Mouse (Mus musculus) limb, embryonic 13.5 days (tissue): Measurements from ENCODE around the gene 1700001C19Rik. TPM values are rescaled to one million over a fixed set of nuclear protein-coding genes. Genes with fewer than 3 reads are reported as not detected.

Source experiments
- ATAC-seq: fragments of 200-750 bp; cut with Nextera tagmentation; 2 replicates; pipeline ENCODE4 v1.8.0; 2017; ENCODE audit warnings: low read depth, moderate number of reproducible peaks, moderate TSS enrichment; ENCODE audit not compliant: low FRiP score
- H3K27ac ChIP-seq: fragments of 300-500 bp; sonication (generic); 2 replicates; pipeline ENCODE4 v1.5.1; 2015; ENCODE audit warnings: inconsistent platforms, mild to moderate bottlenecking, moderate library complexity
- H3K27me3 ChIP-seq: fragments of 300-500 bp; sonication (generic); 2 replicates; pipeline ENCODE4 v1.6.1; 2015; ENCODE audit warnings: mild to moderate bottlenecking, inconsistent platforms
- H3K36me3 ChIP-seq: fragments of 300-500 bp; sonication (generic); 2 replicates; pipeline ENCODE4 v1.6.1; 2015; ENCODE audit warnings: inconsistent platforms, mild to moderate bottlenecking, moderate library complexity
- H3K4me1 ChIP-seq: fragments of 300-500 bp; sonication (generic); 2 replicates; pipeline ENCODE4 v1.6.1; 2015; ENCODE audit warnings: inconsistent platforms
- H3K4me2 ChIP-seq: fragments of 300-500 bp; sonication (generic); replicated peaks from 2 replicates; pipeline ENCODE4 v1.6.1; 2015; ENCODE audit warnings: inconsistent platforms, mild to moderate bottlenecking, moderate library complexity
- H3K4me3 ChIP-seq: fragments of 300-500 bp; sonication (generic); 2 replicates; pipeline ENCODE4 v1.5.1; 2015; ENCODE audit warnings: moderate library complexity, mild to moderate bottlenecking, inconsistent platforms
- H3K9ac ChIP-seq: fragments of 300-500 bp; sonication (generic); 2 replicates; pipeline ENCODE4 v1.6.1; 2015; ENCODE audit warnings: mild to moderate bottlenecking, inconsistent platforms
- H3K9me3 ChIP-seq: fragments of 300-500 bp; sonication (generic); 2 replicates; pipeline ENCODE4 v1.6.1; 2016; ENCODE audit warnings: inconsistent platforms
- WGBS: fragments of 180-500 bp; shearing (Covaris S2); methylation state at CpG from one replicate; pipeline ENCODE4 v1.1.7; 2015; 5-methylcytosine and 5-hydroxymethylcytosine counted together
- polyA plus RNA-seq: library from polyadenylated mRNA; unstranded; fragments of >200 nt; fragmentation: Nextera tagmentation; extraction: Ambion mirVana; gene quantifications from 2 replicates; pipeline ENCODE4 v1.2.1, GENCODE M21; 2015

Gene 1700001C19Rik
- polyA plus RNA-seq, 1 experiment from 2014 or later = 0.24 TPM

GRCm38 (mm10) chr17:47444113-47444512, 6.9 kb upstream of the 1700001C19Rik start:
- Histone ChIP-seq H3K36me3 (no peaks in the 10 kb centered on the region), H3K9ac (0 out of 2 replicates have a peak overlapping the region, but pooled peaks have one; percentile 13), H3K4me1 (peaks cover 19% of the 10 kb centered on the region), H3K4me2 (no peak overlapping the region), H3K4me3 (no peak overlapping the region), H3K27me3 (peaks cover 16% of the 10 kb centered on the region), H3K27ac (no peak overlapping the region), H3K9me3 (no peaks in the 10 kb centered on the region)
- 79% methylated on average over 6 of the region's 6 CpGs for WGBS
- ATAC-seq = no peak

- WGBS = 73% methylated on average over 3 of the region's 3 CpGs
- no peak overlapping the region for H3K4me3 ChIP-seq
- H3K4me2 ChIP-seq = no peak overlapping the region
- no peak for ATAC-seq
- peaks cover 35% of the 10 kb centered on the region for H3K27me3 ChIP-seq
- H3K36me3 ChIP-seq = no peaks in the 10 kb centered on the region
- H3K9me3 ChIP-seq = no peaks in the 10 kb centered on the region
- H3K9ac ChIP-seq = no peak overlapping the region
- H3K27ac ChIP-seq = no peak overlapping the region
- H3K4me1 ChIP-seq = peaks cover 9% of the 10 kb centered on the region
Observed at GRCm38 (mm10) chr17:47442271-47442670, 5.1 kb upstream of the 1700001C19Rik start.

GRCm38 (mm10) chr17:47441296-47442051, 4.3 kb upstream of the 1700001C19Rik start:
- Histone ChIP-seq H3K36me3 (no peaks in the 10 kb centered on the region), H3K9me3 (no peaks in the 10 kb centered on the region), H3K27ac (no peak overlapping the region), H3K27me3 (peaks cover 43% of the 10 kb centered on the region), H3K4me2 (no peak overlapping the region), H3K9ac (no peak overlapping the region; the same call in 1 of the 2 replicates), H3K4me3 (no peak overlapping the region), H3K4me1 (peaks cover 14% of the 10 kb centered on the region)
- no peak for ATAC-seq
- WGBS = 44% methylated on average over 19 of the region's 19 CpGs

- H3K9ac ChIP-seq = no peak overlapping the region
- no peak overlapping the region for H3K27ac ChIP-seq
- no peak overlapping the region for H3K4me3 ChIP-seq
- H3K4me1 ChIP-seq = peaks cover 17% of the 10 kb centered on the region
- WGBS = 10% methylated on average over 9 of the region's 9 CpGs
- H3K27me3 ChIP-seq = peaks cover 52% of the 10 kb centered on the region
- no peaks in the 10 kb centered on the region for H3K36me3 ChIP-seq
- H3K4me2 ChIP-seq = no peak overlapping the region
- no peak for ATAC-seq
- no peaks in the 10 kb centered on the region for H3K9me3 ChIP-seq
Observed at GRCm38 (mm10) chr17:47440359-47440890, 3.2 kb upstream of the 1700001C19Rik start.

- Histone ChIP-seq H3K9me3 (no peaks in the 10 kb centered on the region), H3K4me3 (no peak overlapping the region), H3K36me3 (no peaks in the 10 kb centered on the region), H3K9ac (no peak overlapping the region), H3K4me1 (peaks cover 17% of the 10 kb centered on the region), H3K4me2 (no peak overlapping the region), H3K27ac (no peak overlapping the region), H3K27me3 (peaks cover 60% of the 10 kb centered on the region)
- ATAC-seq = no peak
- WGBS = 43% methylated on average over 9 of the region's 9 CpGs
Observed at GRCm38 (mm10) chr17:47439396-47440028, 2.3 kb upstream of the 1700001C19Rik start.

GRCm38 (mm10) chr17:47438611-47439010, 1.4 kb upstream of the 1700001C19Rik start:
- H3K9ac ChIP-seq = no peak overlapping the region
- no peak overlapping the region for H3K4me3 ChIP-seq
- no peak for ATAC-seq
- no peaks in the 10 kb centered on the region for H3K36me3 ChIP-seq
- WGBS = 70% methylated on average over 6 of the region's 6 CpGs
- H3K27ac ChIP-seq = no peak overlapping the region
- H3K27me3 ChIP-seq = peaks cover 60% of the 10 kb centered on the region
- H3K4me2 ChIP-seq = no peak overlapping the region
- peaks cover 17% of the 10 kb centered on the region for H3K4me1 ChIP-seq
- no peaks in the 10 kb centered on the region for H3K9me3 ChIP-seq

- H3K9ac ChIP-seq = peak within 1 kb of the TSS; percentile 55
- 0 out of 2 replicates have a peak, but pooled peaks have one; percentile 33 for ATAC-seq
- H3K9me3 ChIP-seq = no peaks in the 10 kb centered on the region
- H3K4me2 ChIP-seq = peak within 1 kb of the TSS; percentile 77
- peaks cover 17% of the 10 kb centered on the region for H3K4me1 ChIP-seq
- peaks cover 70% of the 10 kb centered on the region for H3K27me3 ChIP-seq
- no peaks in the 10 kb centered on the region for H3K36me3 ChIP-seq
- H3K4me3 ChIP-seq = peak within 1 kb of the TSS; percentile 46
- H3K27ac ChIP-seq = no peak within 1 kb of the TSS
- WGBS = 2% methylated on average over 44 of the region's 45 CpGs
Observed at GRCm38 (mm10) chr17:47436156-47436906, 845 bp downstream of the 1700001C19Rik start, which contains the start of gene AI661453. AI661453 (plus strand) TSS chr17:47436615.

GRCm38 (mm10) chr17:47430815-47431214, 6.4 kb downstream of the 1700001C19Rik start:
- no peak for ATAC-seq
- WGBS = 73% methylated on average over 5 of the region's 5 CpGs
- Histone ChIP-seq H3K9me3 (no peaks in the 10 kb centered on the region), H3K4me3 (no peak overlapping the region), H3K36me3 (no peaks in the 10 kb centered on the region), H3K27me3 (peaks cover 42% of the 10 kb centered on the region), H3K4me2 (no peak overlapping the region), H3K27ac (no peak overlapping the region), H3K4me1 (peaks cover 6% of the 10 kb centered on the region; the same call in 1 of the 2 replicates), H3K9ac (no peak overlapping the region)

- H3K4me1 ChIP-seq = peaks cover 6% of the 10 kb centered on the region; the same call in 1 of the 2 replicates
- WGBS = 14% methylated on average over 8 of the region's 8 CpGs
- no peak overlapping the region for H3K4me3 ChIP-seq
- H3K36me3 ChIP-seq = no peaks in the 10 kb centered on the region
- H3K27me3 ChIP-seq = peaks cover 32% of the 10 kb centered on the region
- ATAC-seq = peak; percentile 57; the same call in 1 of the 2 replicates
- H3K9me3 ChIP-seq = no peaks in the 10 kb centered on the region
- no peak overlapping the region for H3K9ac ChIP-seq
- no peak overlapping the region for H3K27ac ChIP-seq
- H3K4me2 ChIP-seq = peak overlapping the region; percentile 31; the same call in 1 of the 2 replicates
Observed at GRCm38 (mm10) chr17:47428831-47429304, 8.3 kb downstream of the 1700001C19Rik start.

- H3K27ac ChIP-seq = no peak overlapping the region
- whole genome bisulfite sequencing = 67% methylated on average over 6 of the region's 6 CpGs
Observed at GRCm38 (mm10) chr17:47427316-47427715, 9.9 kb downstream of the 1700001C19Rik start.

GRCm38 (mm10) chr17:47424186-47424585, 13.0 kb downstream of the 1700001C19Rik start:
- Histone ChIP-seq H3K27ac (no peak overlapping the region), H3K4me1 (peaks cover 6% of the 10 kb centered on the region; the same call in 1 of the 2 replicates), H3K36me3 (no peaks in the 10 kb centered on the region), H3K27me3 (peaks cover 11% of the 10 kb centered on the region; the same call in 1 of the 2 replicates), H3K9me3 (no peaks in the 10 kb centered on the region), H3K9ac (no peak overlapping the region; the same call in 1 of the 2 replicates), H3K4me2 (no peak overlapping the region), H3K4me3 (no peak overlapping the region)
- 82% methylated on average over 6 of the region's 6 CpGs for WGBS
- ATAC-seq = no peak

More at GRCm38 (mm10) chr17:47427316-47427715, 9.9 kb downstream of the 1700001C19Rik start:
- no peaks in the 10 kb centered on the region for H3K9me3 ChIP-seq
- peaks cover 6% of the 10 kb centered on the region; the same call in 1 of the 2 replicates for H3K4me1 ChIP-seq
- H3K36me3 ChIP-seq = no peaks in the 10 kb centered on the region
- no peak overlapping the region for H3K9ac ChIP-seq
- H3K4me2 ChIP-seq = no peak overlapping the region
- no peak overlapping the region for H3K4me3 ChIP-seq
- ATAC-seq = no peak
- peaks cover 32% of the 10 kb centered on the region for H3K27me3 ChIP-seq
